Mouse (Mus musculus) gastrocnemius, postnatal 4 days (tissue): ENCODE data around the gene Olfr1297. TPM values are rescaled to one million over a fixed set of nuclear protein-coding genes. Genes with fewer than 3 reads are reported as not detected.

Source experiments
- DNase-seq, 2 experiments: peaks; one replicate each; pipeline ENCODE4 v3.0.0; 2021 to 2022; ENCODE audit warnings: low spot score in 2 of 2, mixed read lengths in 2 of 2
- long read RNA-seq, 2 experiments: library from polyadenylated mRNA; stranded (forward); transcript quantifications; one replicate each; pipeline ENCODE4 v2.0.0; 2021
- total RNA-seq, 2 experiments: library from RNA; stranded (reverse); gene quantifications; 2 replicates each; pipeline ENCODE4 v1.2.3; 2021

Olfr1297 gene
- total RNA-seq, result not detected
- long read RNA-seq, experiment 1, result 0 reads
- long read RNA-seq, experiment 2, result 0 reads

DNA sequence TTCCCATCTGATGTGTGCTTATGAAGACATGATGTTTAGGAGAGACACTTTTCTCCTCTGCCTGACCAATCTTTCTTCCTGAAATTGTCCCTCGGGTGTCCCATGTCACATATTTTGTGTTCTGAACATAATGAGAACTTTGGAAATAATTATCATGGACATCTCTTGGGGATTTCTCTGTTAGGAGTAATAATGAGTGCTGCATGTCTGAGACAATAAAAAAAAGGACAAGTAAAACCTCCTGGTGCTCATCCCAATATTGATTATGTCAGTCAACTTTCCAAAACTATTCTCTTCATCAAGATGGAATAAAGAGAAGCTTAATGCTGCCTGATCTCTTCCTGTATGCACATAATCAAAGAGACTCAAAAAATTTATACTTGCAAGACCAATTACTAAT lies at the start of gene Olfr1297:
Gene Olfr1297, minus strand, starts transcription at position 101 of the 400 bp plus-strand sequence.
- DNase-seq, result no peak

DNA sequence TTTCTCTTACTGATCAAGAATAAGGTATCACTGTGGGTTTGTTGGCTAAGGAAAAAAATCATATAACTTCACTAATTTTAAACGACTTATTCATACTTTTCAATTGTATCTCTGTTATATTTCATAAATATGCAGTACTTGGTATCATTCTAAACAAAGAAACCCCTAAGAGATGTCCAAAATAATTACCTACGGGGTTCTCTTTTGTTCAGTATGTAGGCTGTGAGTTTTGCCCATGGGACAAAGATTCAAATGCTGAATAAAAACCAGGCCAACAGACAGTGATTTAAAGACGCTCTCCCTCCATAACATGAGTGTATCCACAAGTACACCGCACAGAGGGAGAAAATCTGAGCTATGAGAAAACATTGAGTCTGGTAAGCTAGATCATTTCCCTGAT lies 34.8 kb upstream of the Olfr1297 start, which contains the start of gene Olfr1299:
Gene Olfr1299, plus strand, starts transcription at position 301 of the 400 bp plus-strand sequence.
- no peak for DNase-seq

DNA sequence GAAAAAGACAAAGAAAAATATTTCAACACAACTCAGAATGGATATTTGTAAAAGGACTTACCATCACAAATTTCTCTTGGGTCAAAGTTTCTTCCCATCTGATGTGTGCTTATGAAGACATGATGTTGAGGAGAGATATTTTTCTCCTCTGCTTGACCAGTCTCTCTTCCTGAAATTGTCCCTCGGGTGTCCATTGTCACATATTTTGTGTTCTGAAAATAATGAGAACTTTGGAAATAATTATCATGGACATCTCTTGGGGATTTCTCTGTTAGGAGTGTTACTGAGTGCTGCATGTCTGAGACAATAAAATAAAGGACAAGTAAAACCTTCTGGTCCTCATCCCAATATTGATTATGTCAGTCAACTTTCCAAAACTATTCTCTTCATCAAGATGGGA lies 22.8 kb upstream of the Olfr1297 start, which contains the start of gene Olfr1298:
Gene Olfr1298, minus strand, starts transcription at position 101 of the 400 bp plus-strand sequence.
- DNase-seq, result no peak

DNA sequence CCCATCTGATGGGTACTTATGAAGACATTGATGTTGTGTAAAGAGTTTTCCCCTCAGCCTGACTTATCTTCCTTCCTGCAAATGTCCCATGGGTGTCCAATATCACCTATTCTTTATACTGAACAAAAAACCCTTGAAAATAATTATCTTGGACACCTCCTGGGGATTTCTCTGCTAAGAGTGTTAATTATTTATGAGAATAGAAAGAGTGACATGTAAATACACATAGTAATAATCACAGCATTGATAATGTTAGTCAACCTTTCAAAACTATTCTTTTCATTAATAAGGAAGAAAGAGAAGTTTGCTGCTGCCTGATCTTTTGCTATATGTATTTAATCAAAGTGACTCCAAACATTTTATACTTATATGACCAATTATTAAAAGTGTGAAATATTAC lies 56.7 kb downstream of the Olfr1297 start, which contains the start of gene Olfr1295:
Gene Olfr1295, minus strand, starts transcription at position 101 of the 400 bp plus-strand sequence.
- no peak for DNase-seq

Other genes with a start within 250 kb of the Olfr1297 start
- gene Olfr1286, start 203.4 kb downstream of the Olfr1297 start, total RNA-seq, result not detected
- not detected for gene Olfr1287, start 177.4 kb downstream of the Olfr1297 start, total RNA-seq
- gene Olfr1288, start 152.4 kb downstream of the Olfr1297 start, total RNA-seq, result not detected
- gene Olfr1289, start 145.7 kb downstream of the Olfr1297 start, total RNA-seq, result not detected
- gene Olfr1290, start 132.7 kb downstream of the Olfr1297 start, total RNA-seq, result not detected
- gene Olfr1291-ps1, start 129.3 kb downstream of the Olfr1297 start, total RNA-seq, result not detected
- not detected for gene Olfr1293-ps, start 101.3 kb downstream of the Olfr1297 start, total RNA-seq
- gene Olfr1294, start 86.2 kb downstream of the Olfr1297 start, total RNA-seq, result not detected
- gene Olfr1295, start 56.8 kb downstream of the Olfr1297 start, total RNA-seq, result not detected
- not detected for gene Olfr1298, start 22.7 kb upstream of the Olfr1297 start, total RNA-seq
- gene Olfr1299, start 34.9 kb upstream of the Olfr1297 start, total RNA-seq, result not detected
- gene Olfr1301, start 124.5 kb upstream of the Olfr1297 start, total RNA-seq, result not detected
- gene Olfr1302, start 150.9 kb upstream of the Olfr1297 start, total RNA-seq, result not detected
- not detected for gene Olfr1303, start 193.8 kb upstream of the Olfr1297 start, total RNA-seq